Comparison of ENCODE assay signal across 20 mouse cellular contexts in the genomic region with DNA sequence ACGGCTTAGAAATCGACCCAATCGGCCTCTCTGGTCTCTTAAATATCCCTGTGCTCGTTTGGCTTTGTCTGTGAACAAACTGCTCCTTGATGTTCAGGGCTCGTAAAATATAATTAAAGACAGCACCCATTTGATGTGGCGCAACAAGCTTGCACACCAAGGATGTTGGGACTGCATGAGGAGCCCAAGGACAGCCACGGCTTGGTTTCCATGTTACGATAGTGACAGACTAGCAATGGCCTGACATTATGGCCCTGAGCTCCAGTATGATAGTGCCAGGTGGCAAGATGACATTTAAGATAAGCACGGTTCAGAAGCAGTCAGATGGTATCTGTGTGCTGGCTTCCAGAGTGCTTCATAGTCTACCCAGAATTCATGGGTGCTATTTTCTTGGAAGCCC.
DNase-seq lines count a peak whose midpoint lies in the region; ATAC-seq lines count a peak whose summit lies in the region.
"Had no signal": no experiment of that assay in that cellular context is flagged by ENCODE, and none has a peak within 500 bp of the region (broad histone marks: within the 10 kb centered on the region; RNA-seq: fewer than 3 reads in every experiment).

No protein-coding gene starts in this region.

- DNase-seq in adrenal gland, adult (ENCODE audit: inconsistent age in 2 of 2, low spot score in 1 of 2): peak; percentile 72 to 90
- peak; percentile 24 for DNase-seq in adrenal gland, postnatal 25 days
- peak; percentile 8 for DNase-seq in induced T-regulatory cell, adult 2 months (ENCODE audit: low read depth)
- DNase-seq in heart, postnatal 4 days: no peak
- DNase-seq in ovary, adult 18-20 months (ENCODE audit: low spot score): no peak
- DNase-seq: B cell, adult 2 months; cerebellum, adult 11-12 months; gastrocnemius, postnatal 36 days; heart, postnatal 10 days; kidney, adult 8-10 months; kidney, postnatal 14 days; layer of hippocampus, adult 9-11 months; lung, postnatal 36 days; right cerebral cortex, postnatal 25 days had no signal

- peak; percentile 32 for ATAC-seq in activated CD4-positive, CD25-positive, alpha-beta regulatory T cell, adult 4 months
- ATAC-seq: hindbrain, embryonic 16.5 days; intestine, embryonic 15.5 days; liver, embryonic 12.5 days; liver, postnatal 0 days; midbrain, embryonic 13.5 days had no signal

Comparison
In these comparisons a context has a peak if more than half of its experiments do, and no peak if none do; other contexts are left out.
1. DNase-seq: peak in adrenal gland, adult (2 of 2), adrenal gland, postnatal 25 days (single experiment) and induced T-regulatory cell, adult 2 months (single experiment); none in heart, postnatal 4 days (single experiment) and ovary, adult 18-20 months (single experiment).